Mouse (Mus musculus): ENCODE data around the gene Ifngr2. TPM values are rescaled to one million over a fixed set of nuclear protein-coding genes. Genes with fewer than 3 reads are reported as not detected.

Ifngr2 gene
- total RNA-seq, 2 experiments from 2014 or later, result 50.9 to 53.1 TPM

- DNase-seq (ENCODE audit: low spot score in 2 of 2), result no peak
These were observed 58.3 kb downstream of the Ifngr2 start for GRCm38 (mm10) chr16:91605156-91605555.

GRCm38 (mm10) chr16:91606958-91607357 is 60.1 kb downstream of the Ifngr2 start:
- DNase-seq (ENCODE audit: low spot score in 2 of 2), result no peak

GRCm38 (mm10) chr16:91609501-91610245 is 62.8 kb downstream of the Ifngr2 start:
- no peak for DNase-seq (ENCODE audit: low spot score in 2 of 2)

GRCm38 (mm10) chr16:91611248-91611647 is 64.4 kb downstream of the Ifngr2 start:
- no peak for DNase-seq (ENCODE audit: low spot score in 2 of 2)

- DNase-seq (ENCODE audit: low spot score in 2 of 2), result no peak
These were observed 65.7 kb downstream of the Ifngr2 start for GRCm38 (mm10) chr16:91612525-91612924.

GRCm38 (mm10) chr16:91614552-91614951 is 67.7 kb downstream of the Ifngr2 start:
- DNase-seq (ENCODE audit: low spot score in 2 of 2), result no peak

Small RNA genes within 50 kb of the gene (microRNA-seq; reads per million reads assigned to microRNA genes)
- 0 reads per million in 2 experiments for gene Mir6367

Other genes with a start within 250 kb of the Ifngr2 start
- gene Ifnar2, start 174.3 kb upstream of the Ifngr2 start, total RNA-seq (2021), result 10 to 100 TPM; 22.8 to 25.9 TPM
- gene Gm21970, start 155.4 kb upstream of the Ifngr2 start, total RNA-seq (2021), result not detected
- 1 to 10 TPM; 7.8 to 9.5 TPM for gene Il10rb, start 140.9 kb upstream of the Ifngr2 start, total RNA-seq (2021)
- 10 to 100 TPM; 40.9 to 44.4 TPM for gene Ifnar1, start 61.8 kb upstream of the Ifngr2 start, total RNA-seq (2021)
- gene Tmem50b, start 50.7 kb downstream of the Ifngr2 start, total RNA-seq (2021), result 100 to 1,000 TPM; 104 to 112 TPM
- gene Dnajc28, start 72.0 kb downstream of the Ifngr2 start, total RNA-seq (2021), result 10 to 100 TPM in 1 of 2 experiments, 1 to 10 TPM in 1; 9.7 to 11.3 TPM
- 10 to 100 TPM; 47.4 to 51.2 TPM for gene Gart, start 99.9 kb downstream of the Ifngr2 start, total RNA-seq (2021)
- gene Son, start 100.4 kb downstream of the Ifngr2 start, total RNA-seq (2021), result 100 to 1,000 TPM; 221 to 230 TPM
- 10 to 100 TPM; 18.5 to 19.7 TPM for gene Donson, start 141.7 kb downstream of the Ifngr2 start, total RNA-seq (2021)
- gene Cryzl1, start 181.9 kb downstream of the Ifngr2 start, total RNA-seq (2021), result 100 to 1,000 TPM; 113 TPM
- 100 to 1,000 TPM; 151 to 158 TPM for gene Itsn1, start 182.2 kb downstream of the Ifngr2 start, total RNA-seq (2021)

Data from layer of hippocampus, adult 18-20 months (tissue).